Mouse (Mus musculus) cerebellum, postnatal 14 days (tissue): ENCODE data around the gene Raf1.
A peak's percentile ranks its signal among the peaks of the same experiment; 100 is the strongest.

ENCODE experiments used
- DNase-seq, 2 experiments: peaks; one replicate each; pipeline ENCODE4 v3.0.0; 2021; ENCODE audit warnings: mixed read lengths in 2 of 2

Raf1 gene

DNA sequence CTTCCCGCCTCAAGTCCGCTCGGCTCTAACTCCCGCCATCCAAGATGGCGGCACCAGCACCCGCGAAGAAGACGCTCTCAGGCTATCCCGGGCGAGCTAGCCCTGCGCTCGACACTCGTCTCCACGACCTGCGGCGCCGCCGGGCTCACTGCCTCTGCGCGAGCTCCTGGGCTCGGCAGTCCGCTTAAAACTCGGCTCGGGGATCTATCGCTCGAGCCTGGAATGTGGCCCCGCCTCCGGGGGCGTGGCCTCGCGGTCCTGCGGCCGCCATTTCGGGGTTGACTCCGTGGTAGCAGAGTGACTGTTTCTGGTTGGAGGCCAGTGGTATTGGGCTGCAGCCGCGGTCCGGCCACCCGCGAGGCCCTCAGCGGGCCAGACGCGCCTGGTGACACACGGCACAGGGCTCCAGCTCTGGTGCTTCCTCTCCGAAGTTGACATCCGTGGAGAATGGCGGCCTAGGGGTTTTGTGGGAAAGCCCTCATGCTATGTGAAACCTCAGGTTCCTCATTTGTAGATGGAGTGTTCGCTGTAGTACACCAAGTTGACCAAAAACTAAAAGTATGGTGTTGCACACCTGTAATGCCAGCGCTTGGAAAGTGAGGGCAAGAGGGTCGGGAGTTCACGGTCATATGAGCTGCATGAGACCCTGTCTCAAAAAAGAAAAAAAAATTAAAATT is at the start of gene Raf1:
Raf1 (minus strand) TSS at position 184 of the 677 bp plus-strand sequence.
- peak; percentile 97 to 99 for DNase-seq

DNA sequence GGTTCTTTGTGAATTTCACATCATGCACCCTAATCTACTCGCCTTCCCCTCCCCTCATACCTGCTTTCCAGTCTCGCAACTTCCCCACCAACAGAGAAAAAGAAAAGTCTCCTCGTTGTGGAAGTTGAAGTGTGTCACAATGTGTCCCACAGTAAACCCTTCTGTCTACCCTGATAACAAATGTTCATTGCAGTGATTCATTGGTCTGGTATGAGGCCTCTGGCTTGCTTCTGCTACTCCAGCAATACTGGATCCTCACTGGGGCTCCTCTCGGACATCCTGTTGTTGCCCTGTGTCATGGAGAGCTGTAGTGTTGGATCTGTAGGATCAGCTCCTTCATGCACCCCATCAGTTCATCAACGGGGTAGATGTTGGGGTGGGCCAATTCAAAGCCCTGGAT is 45.8 kb upstream of the Raf1 start:
- DNase-seq = no peak

- DNase-seq = peak; percentile 16 to 17
Observed at GRCm38 (mm10) chr6:115717715-115718558, 41.5 kb upstream of the Raf1 start.

GRCm38 (mm10) chr6:115717101-115717652 is 40.7 kb upstream of the Raf1 start:
- no peak for DNase-seq

GRCm38 (mm10) chr6:115711261-115711660 is 34.8 kb upstream of the Raf1 start:
- no peak for DNase-seq

DNA sequence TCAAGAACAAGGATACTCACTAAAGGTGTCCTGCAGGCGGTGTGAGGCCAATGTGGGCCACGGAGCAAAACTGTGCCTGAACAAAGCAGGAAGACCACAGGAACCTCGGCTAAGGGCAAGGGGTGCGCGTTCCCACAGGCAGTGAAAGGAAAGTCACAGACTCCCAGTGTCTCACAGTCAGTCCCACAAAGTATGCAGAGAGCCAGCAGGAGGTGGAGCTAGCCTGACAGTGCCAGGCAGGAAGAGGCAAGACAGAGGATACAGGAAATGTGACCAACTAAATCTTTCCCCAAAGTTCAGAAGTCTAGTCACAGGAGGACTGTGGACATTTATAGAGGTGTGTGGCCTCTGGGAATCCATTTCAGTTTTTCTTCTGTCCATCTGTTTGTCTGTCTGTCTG is 26.5 kb upstream of the Raf1 start:
- DNase-seq = no peak

DNA sequence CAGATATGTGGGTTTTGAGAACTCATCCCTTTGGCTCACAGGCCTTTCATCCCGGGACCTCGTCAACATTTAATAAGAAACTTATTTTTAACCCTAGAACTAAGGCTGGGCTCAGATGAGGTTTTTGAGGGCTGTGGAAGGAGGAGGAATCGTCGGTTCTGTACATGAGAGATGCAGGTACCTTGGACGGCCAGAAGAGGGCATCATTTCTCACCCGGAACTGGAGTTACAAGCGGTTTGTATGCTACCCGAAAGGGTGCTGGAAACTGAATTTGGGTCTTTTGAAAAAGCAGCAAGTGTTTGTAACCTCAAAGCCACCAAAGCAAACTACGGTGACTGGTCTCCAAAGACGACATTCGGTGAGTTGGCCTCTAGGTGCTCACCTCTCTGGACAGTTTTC is 24.9 kb upstream of the Raf1 start:
- no peak for DNase-seq

GRCm38 (mm10) chr6:115700778-115701177 is 24.3 kb upstream of the Raf1 start:
- DNase-seq = no peak

DNA sequence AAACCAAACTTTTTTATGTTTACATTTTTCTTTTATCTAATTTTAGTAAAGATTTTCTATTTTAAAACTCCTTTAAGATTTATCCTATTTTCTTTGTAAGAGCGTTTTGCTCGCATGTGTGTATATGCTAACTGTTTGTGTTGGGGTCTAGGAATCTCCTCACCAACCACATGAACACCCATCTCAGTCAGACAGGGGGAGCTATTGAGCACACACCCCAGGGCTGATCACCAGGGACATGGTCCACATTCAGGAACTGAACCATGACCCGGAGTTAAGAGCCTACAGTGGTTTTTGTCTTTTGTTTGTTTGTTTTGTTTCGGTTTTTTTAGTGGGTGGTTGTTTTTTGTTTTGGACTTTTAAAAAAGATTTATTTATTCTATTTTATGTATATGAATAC is 22.3 kb upstream of the Raf1 start:
- DNase-seq = no peak

DNA sequence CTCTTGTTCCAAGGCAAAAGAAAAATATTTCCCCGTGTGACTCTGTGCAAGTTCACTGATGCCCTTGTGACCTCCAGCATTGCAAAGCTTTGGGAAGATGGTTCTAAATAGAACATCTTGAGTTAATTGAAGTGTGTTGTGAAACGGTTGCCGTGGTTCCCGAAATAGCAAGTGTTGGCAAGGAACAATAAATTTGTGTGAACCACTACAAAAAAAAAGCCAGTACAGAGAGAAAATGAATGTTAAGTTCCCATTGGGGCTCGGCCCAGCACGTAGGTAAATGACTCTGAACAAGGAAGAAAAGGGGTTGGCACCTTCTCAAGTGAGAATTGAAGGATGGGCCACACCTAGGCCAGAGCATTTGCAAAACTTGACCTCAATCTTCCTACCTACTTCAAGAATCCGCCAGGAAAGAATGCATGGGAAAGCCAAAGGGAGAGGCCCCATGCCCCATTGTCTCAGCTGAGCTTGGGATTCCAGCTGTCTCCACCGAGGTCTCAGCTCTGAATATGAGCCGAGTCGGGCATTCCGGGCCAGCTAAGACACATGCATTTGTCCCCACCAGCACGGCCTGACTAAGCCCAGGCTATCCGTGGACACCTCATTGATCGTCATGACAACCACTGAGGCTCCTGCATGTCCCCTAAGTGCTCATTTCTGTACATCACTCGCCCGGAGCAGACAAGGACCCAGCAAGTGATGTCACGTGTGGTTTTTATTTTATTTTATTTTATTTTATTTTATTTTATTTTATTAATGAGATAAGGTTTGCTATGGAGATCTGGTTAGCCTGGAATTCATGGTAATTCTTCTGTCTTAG is 21.5 kb upstream of the Raf1 start:
- no peak for DNase-seq

DNA sequence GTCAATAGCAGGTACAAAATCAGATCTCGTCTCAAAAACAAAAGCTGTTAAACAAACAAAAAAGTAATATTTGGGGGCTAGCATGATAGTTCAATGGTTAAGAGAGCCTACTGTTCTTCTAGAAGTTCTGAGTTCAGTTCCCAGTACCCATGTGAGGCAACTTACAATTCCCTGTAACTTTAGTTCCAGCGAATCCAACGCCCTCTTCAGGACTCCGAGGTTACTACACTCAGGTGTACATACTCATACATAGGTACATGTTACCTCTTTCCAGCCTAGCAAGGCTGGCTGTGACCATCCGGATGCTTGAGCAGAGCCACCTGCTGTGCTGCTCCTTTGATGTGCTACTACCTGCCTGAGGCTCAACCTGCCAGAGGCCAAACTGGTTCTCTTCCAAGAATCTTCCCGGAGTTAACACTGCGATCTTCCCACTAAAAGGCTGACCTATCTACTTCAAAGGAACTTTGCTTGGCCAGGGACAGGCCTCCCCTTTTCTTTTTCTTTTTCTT is 20.3 kb upstream of the Raf1 start:
- DNase-seq = no peak

- DNase-seq = no peak
Observed at GRCm38 (mm10) chr6:115695124-115695523, 18.7 kb upstream of the Raf1 start.

DNA sequence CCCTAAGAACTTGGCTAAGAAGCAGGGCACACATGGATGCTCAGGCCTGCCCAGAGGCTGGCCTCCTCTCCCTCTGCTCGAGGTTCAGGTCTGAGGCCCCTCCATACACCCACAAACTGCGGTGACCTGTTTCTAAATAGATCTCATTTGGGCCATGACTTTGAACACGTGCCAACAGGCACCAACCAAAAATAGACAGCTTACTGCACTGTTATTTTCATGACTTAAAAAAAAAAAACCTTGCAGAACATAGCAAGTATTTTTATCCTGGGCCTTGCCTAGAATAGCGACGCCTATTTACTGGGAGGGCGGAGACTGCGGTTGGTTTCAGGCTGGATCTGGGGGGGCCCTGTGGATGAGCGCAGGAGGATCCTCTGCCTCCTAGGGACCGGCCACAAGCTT is 18.0 kb upstream of the Raf1 start:
- no peak for DNase-seq

GRCm38 (mm10) chr6:115692963-115693730 is 16.7 kb upstream of the Raf1 start:
- DNase-seq = peak in 1 of 2 experiments; percentile 44

DNA sequence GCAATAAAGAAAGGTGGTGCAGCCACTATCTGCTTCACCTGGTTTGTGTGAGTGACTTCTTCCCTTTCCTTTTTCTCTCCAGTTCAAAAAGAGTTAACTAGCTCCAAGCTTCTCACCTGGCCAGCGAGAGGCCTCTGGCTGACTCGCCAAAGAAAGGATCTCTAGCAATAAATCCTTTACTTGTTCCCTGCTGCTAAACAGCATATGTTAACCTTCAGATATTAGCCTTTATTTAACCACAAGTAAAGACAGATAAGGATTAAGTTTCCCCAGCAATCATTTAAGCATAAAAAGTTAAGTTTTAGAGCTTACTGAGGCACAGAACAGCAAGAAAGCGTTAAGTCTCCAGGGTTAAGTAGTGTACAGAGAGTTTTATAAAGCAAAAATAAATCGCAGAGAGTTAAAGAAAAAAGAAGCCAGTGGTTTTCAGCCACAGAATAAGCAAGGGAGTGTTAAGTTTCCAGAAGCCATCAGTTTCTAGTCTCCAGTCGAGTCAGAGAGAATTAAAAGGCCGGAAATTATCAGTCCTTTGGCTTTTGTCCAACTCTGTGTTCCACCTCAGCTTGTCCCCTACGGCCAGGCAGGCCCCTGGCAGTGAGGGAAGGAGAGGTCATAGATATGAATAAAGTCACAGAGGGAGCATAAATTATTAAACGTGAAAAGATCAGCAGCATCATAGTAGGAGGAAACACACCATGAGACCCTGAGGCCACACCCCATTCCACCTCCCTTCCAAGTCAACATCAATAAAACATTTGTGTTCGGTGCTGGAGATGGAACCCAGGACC is 15.9 kb upstream of the Raf1 start:
- no peak for DNase-seq

- no peak for DNase-seq
Observed at GRCm38 (mm10) chr6:115690105-115690504, 13.7 kb upstream of the Raf1 start.

- DNase-seq = no peak
Observed at GRCm38 (mm10) chr6:115688589-115688988, 12.2 kb upstream of the Raf1 start.

DNA sequence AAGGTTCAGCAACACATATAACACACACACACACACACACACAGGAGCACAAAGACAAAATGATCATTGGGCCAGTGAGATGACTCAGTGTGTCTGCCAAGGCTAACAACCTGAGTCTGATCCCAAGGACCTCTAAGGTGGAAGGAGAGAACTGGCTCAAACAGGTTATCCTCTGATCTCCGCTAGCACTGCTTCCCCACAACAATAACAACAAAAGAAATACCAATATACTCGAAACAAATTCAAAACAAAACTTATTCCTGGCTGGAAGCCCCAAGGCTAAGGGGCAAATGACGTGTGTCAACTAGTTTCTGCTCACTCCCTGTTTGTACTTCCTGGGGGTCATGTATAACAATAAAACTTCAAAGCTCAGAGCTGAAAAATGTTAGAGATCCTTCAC is 11.3 kb upstream of the Raf1 start:
- DNase-seq = no peak

DNA sequence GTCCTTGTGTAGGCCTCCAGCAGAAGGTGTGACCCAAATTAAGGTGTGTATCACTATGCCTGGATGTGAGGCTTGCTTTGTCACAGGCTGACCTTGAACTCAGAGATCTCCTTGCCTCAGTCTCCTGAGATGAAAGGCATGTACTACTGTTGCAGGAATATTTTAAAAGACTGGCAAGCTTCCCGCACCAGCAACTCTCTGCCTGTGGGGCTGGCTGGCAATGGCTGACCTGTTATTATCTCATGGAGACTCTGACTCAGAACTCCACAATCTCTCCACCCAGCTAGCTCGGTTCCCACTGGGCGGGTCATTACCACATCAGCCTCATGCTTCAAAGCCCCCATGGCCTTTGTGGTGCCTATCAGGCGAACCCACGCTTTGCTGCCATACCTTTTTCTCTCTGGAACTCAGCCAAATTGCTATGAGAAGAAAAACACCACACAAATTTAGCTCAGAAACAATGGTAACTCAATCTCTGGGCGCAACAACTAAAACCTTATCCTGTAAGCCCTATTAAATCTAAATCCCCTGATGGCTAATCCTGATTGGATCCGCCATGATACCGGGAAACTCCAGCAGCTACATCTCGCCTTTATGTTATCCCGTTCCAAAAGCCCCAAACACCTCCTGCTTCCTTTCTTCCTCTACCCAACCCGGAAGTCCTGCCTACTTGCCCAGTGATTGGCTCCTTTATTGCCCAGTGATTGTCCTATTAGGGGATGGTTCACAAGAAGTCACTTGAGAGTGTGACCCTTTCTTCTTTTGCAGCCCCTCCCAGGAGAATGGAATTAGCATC is 8.6 kb upstream of the Raf1 start:
- DNase-seq = no peak

- no peak for DNase-seq
Observed at GRCm38 (mm10) chr6:115684271-115684670, 7.8 kb upstream of the Raf1 start.
